Mouse (Mus musculus) embryonic stem cell, embryonic (primary cell): ENCODE results near the gene Fshr.
"Not testable (repeated sequence)": the region's sequence is repeated elsewhere in the genome, so short reads cannot be mapped to it uniquely, and the experiment has no call there.

Experiments
- CTCF ChIA-PET, 4 experiments: fragments of 300-600 bp in 2 of 4; fragments of 350-600 bp in 2 of 4; sonication (Branson Sonifier 250); formaldehyde crosslinking; loops; one replicate each; lab custom pipeline; 2022; ENCODE audit warnings: inconsistent platforms in 2 of 4; lab: Charles Lee
- POLR2A ChIA-PET, 4 experiments: fragments of 300-600 bp in 2 of 4; fragments of 350-600 bp in 2 of 4; sonication (Branson Sonifier 250); formaldehyde crosslinking; loops; one replicate each; lab custom pipeline; 2022; ENCODE audit warnings: antibody characterized with exemption in 4 of 4, inconsistent platforms in 1 of 4; lab: Charles Lee

Gene Fshr

DNA sequence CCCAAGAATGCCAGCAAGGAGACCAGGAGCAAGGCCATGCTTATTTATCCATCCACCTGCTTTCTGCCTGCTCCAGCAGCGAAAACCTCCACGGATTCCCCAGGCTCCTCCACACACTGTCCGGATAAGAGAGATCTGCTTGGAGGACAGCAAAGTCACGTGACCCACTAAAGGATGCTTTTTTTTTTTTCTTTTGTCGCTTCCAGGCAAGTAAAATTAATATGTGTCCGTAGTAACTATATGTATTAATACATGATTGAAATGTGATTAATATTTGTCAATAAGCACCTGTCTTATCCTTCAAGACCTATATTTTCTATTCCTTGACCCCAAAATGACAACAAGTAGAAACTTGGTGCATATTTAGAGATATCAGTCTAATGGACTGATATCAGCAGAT, at the start of gene Fshr:
TSS of gene Fshr (minus strand) at position 101 of the 400 bp plus-strand sequence.
- ChIA-PET POLR2A (no interaction called here), CTCF (no interaction called here)

DNA sequence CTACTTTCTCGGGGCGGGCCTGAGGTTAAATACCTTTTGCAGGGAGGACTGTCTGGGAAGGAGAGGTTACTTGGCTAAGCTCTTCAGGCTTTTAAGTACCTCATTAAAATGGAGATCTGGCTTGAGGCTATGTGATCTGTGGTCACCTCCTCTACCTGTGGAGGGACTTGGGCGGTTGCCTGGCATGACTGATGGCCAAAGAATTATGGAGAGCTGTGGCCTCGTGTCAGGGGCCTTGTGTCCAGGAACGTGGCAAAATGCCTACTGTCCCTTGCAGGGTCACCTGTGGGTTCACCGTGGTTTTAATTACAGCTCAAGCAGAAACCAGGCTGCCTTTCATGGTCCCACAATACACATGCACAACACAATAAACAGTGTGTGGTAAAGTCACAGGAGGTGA, 1.7 kb upstream of the Fshr start:
- ChIA-PET CTCF (no interaction called here), POLR2A (no interaction called here)

GRCm38 (mm10) chr17:89173545-89173944, 26.9 kb downstream of the Fshr start:
- CTCF ChIA-PET, result no interaction called here
- POLR2A ChIA-PET, result no interaction called here

DNA sequence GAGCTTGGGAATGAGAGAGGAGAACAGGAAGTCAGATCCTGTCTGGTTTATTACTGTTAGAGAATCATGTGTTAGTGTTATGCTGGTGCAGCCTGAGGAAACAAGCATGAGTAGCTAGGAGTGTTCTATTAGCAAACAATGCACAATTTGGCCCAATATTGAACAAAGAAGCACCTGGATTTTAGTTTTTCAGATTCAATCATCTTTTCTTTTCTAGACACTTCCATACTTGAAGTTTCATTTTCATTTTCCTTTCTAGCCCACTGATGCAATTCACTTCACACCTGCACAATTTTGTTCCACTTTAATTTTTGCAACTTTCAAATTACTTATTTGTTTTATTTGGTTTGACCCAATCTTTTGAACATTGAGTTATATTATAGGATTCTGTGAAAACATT, 35.7 kb downstream of the Fshr start:
- POLR2A ChIA-PET, result interaction anchor here in 2 of 4 experiments (0.7 to 1.5 kb wide), 2 partner anchors 9 to 70 kb away, joined by 3 to 4 read pairs; no protein-coding TSS in a partner anchor
- CTCF ChIA-PET, result no interaction called here

DNA sequence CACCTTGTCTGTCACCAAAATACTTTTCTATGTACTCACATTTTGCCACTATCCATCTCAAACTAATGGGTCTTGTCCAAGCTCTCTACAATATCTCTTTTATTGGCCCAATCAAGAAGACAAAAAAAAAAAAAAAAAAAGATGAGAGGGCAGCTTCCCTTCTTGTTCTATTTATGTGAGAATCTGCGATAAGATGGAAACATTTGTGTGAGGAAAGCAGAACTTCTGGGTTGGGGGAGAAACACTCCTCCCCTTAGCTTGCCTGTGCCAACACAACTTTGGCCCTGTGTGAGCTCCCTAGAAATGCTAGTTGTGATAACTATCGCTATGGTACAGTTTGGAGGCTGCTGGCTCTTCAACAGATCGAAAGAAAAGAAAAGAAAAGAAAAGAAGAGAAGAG, 38.0 kb downstream of the Fshr start:
- ChIA-PET CTCF (no interaction called here), POLR2A (no interaction called here)

- POLR2A ChIA-PET, result not testable (repeated sequence)
- CTCF ChIA-PET, result interaction anchor here in 1 of 4 experiments (0.6 kb wide), 1 partner anchor 380 kb away, joined by 4 read pairs; no protein-coding TSS in a partner anchor
Measured at GRCm38 (mm10) chr17:89159343-89159742, 41.1 kb downstream of the Fshr start.

DNA sequence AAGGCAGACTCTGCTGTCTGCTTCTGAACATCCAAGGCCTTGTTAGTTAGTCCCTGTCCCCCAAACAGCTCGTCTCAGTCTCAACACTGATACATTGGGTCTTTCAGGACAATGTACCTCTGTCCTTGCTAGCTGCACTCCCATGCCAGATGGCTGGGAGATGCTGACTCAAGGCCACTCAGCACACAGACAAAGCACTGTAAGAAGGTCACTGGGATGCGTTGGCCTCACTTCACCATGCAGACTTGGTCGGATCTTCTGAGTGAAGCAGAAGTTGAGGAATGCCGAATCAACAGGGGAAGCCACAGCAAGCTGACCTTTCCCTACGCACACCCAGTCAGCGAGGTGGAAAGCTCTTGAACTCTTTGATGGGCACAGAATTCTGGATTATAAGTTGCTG, 55.7 kb downstream of the Fshr start:
- ChIA-PET POLR2A (no interaction called here), CTCF (interaction anchor here in 1 of 4 experiments (0.6 kb wide), 1 partner anchor 12 kb away, joined by 5 read pairs; no protein-coding TSS in a partner anchor)

- ChIA-PET CTCF (no interaction called here), POLR2A (no interaction called here)
Measured at GRCm38 (mm10) chr17:89120023-89120422, 80.5 kb downstream of the Fshr start.

DNA sequence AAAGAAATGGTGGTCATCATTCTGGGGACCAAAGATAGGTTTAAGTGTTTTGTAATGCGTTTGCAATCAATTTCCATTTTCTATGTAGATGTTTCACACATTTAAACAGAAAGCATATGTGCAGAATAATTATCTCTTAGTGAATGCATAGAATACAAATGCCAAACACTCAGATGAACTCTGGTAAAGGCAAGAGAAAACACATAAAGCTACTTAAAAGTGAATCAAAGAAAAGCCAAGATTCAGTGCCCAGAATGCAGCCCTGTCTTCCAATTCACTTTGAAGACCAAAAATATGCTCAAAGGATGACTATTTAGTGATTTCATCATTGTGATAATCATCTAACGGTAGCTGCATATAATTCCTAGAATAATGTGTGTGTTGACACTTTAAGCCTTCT, 81.2 kb downstream of the Fshr start:
- ChIA-PET POLR2A (no interaction called here), CTCF (no interaction called here)

- ChIA-PET CTCF (no interaction called here), POLR2A (no interaction called here)
Measured at GRCm38 (mm10) chr17:89113944-89114343, 86.5 kb downstream of the Fshr start.

DNA sequence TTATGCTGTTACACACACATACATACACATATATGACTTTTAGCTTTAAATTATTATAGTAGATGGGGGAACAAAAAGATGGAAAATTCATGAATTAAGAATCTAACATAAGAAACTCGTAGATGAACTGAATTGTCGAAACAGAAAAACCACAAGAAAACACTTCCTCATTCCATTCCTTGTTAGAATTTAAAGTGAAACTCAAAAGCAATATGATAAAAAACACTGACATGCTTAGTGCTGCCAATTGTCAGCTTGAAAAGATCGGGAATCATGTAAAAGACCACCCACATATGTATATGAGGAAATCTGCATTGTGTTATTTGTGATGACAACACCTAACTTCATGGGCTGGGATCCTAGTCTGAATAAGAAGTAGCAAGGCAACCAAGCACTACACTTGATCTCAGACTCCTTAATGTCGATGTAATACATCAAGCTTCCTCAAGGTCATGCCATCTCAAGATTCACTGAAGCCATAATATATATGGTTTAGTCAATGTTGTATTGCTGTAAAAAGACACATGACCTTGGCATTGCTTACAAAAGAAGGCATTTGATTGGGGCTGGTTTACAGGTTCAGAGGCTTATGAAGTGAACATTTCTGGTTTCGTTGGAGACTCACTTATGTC, 99.6 kb downstream of the Fshr start:
- POLR2A ChIA-PET, result no interaction called here

DNA sequence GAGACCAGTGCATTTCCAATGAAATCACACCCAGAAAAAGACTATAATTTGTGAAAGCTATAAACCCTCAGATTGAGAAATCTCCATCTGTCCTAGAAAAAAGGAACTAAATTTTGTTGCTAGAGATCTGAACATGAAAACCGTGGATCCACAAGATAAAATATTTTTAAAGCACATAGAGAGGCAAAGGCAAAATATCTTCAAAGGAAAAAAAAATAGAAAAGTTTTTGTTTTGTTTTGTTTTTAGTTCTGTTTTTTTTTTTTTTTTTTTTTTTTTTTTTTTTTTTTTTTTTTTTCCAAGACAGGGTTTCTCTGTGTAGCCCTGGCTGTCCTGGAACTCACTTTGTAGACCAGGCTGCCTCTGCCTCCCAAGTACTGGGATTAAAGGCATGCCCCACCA, 100.7 kb downstream of the Fshr start:
- POLR2A ChIA-PET, result not testable (repeated sequence)
- CTCF ChIA-PET, result interaction anchor here in 1 of 4 experiments (0.7 kb wide), 1 partner anchor 18 kb away, joined by 14 read pairs; no protein-coding TSS in a partner anchor

More for the DNA sequence above, 99.6 kb downstream of the Fshr start:
- CTCF ChIA-PET, result interaction anchor here in 1 of 4 experiments (0.6 kb wide), 1 partner anchor 129 kb away, joined by 3 read pairs; no protein-coding TSS in a partner anchor

GRCm38 (mm10) chr17:89089692-89090475, 110.6 kb downstream of the Fshr start:
- POLR2A ChIA-PET, result no interaction called here
- CTCF ChIA-PET, result no interaction called here

- CTCF ChIA-PET, result no interaction called here
Measured at GRCm38 (mm10) chr17:89082897-89083296, 117.6 kb downstream of the Fshr start.

DNA sequence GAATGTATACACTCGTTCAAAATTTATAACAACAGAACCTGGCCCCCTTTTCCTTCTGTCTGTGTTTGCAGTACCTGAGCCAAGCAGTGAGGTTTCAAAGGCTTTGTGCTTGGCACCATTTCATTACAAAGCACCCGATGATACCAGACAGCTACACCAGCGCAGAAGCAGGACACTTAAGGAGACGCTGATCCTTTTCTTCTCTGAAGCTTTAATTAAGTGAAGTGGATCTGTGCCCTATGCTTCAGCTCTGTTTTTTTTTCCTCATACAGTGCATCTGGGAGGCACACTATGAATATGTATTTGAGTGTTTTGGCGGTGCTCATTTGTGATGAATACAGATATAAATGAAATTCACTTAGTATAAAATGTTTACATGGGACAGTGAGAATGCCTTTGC, 120.8 kb downstream of the Fshr start:
- POLR2A ChIA-PET, result no interaction called here
- CTCF ChIA-PET, result no interaction called here

More at GRCm38 (mm10) chr17:89082897-89083296, 117.6 kb downstream of the Fshr start:
- POLR2A ChIA-PET, result no interaction called here

GRCm38 (mm10) chr17:89064327-89065095, 136.0 kb downstream of the Fshr start:
- CTCF ChIA-PET, result no interaction called here
- POLR2A ChIA-PET, result no interaction called here

GRCm38 (mm10) chr17:89062348-89062949, 138.0 kb downstream of the Fshr start:
- ChIA-PET POLR2A (no interaction called here), CTCF (interaction anchor here in 1 of 4 experiments (0.5 kb wide), 1 partner anchor 399 kb away, joined by 3 read pairs; no protein-coding TSS in a partner anchor)

DNA sequence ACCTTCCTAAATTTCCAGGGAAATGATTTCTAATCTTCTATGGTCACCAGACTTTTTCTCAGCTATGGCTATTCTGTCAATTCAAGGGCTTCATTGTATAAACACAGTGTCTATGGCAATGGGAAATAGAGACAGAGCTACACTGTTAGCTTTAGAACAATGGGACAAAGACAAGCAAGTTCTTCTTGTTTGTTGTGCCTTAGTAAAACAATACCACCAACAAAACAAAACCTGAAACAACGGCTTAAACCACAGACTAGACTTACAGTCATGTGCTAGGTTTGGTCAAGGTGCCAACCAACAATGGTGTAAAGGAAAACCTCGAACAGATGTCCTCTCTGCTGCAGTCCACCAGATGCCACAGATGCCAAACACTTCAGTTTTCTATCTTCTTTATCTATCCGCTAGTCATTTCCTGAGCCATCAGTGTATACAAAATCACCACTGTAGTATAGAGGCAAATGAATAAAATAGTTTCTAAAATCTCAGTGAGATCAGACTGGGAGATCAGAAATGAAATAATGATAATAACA, 149.4 kb downstream of the Fshr start:
- POLR2A ChIA-PET, result no interaction called here
- CTCF ChIA-PET, result no interaction called here

- ChIA-PET POLR2A (no interaction called here), CTCF (no interaction called here)
Measured at GRCm38 (mm10) chr17:89049071-89049470, 151.4 kb downstream of the Fshr start.
